Mouse (Mus musculus) CD4-positive naive resting alpha-beta T cell, adult 57 days (primary cell): ENCODE data around the gene Amotl1. TPM values are rescaled to one million over a fixed set of nuclear protein-coding genes. Genes with fewer than 3 reads are reported as not detected.

ENCODE experiments used
- total RNA-seq: library from RNA; stranded (reverse); gene quantifications from one replicate; pipeline ENCODE4 v1.2.4, GENCODE M21; 2023

Gene Amotl1
- total RNA-seq = 0.44 TPM

DNA sequence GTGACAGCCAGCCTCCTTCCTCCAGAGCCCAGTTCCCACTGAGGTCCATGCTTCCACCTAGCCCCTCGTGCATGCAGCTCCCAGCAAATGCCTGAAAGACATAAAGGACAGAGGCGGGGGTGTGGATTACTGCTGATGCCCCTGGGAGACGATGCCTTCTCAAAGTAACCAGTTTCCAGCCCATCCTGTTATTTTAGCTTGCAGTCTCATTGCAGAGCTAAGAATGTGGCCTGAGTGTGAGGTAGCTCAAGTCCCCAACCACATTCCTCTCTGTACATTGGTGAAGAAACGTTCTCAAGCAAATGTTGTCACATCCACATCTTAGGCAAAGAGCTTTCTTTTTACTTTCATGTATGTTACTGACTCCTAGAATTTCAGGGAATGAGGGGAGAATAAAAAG, at the start of gene Amotl1:
Gene Amotl1, minus strand, starts transcription at position 101 of the 400 bp plus-strand sequence.

DNA sequence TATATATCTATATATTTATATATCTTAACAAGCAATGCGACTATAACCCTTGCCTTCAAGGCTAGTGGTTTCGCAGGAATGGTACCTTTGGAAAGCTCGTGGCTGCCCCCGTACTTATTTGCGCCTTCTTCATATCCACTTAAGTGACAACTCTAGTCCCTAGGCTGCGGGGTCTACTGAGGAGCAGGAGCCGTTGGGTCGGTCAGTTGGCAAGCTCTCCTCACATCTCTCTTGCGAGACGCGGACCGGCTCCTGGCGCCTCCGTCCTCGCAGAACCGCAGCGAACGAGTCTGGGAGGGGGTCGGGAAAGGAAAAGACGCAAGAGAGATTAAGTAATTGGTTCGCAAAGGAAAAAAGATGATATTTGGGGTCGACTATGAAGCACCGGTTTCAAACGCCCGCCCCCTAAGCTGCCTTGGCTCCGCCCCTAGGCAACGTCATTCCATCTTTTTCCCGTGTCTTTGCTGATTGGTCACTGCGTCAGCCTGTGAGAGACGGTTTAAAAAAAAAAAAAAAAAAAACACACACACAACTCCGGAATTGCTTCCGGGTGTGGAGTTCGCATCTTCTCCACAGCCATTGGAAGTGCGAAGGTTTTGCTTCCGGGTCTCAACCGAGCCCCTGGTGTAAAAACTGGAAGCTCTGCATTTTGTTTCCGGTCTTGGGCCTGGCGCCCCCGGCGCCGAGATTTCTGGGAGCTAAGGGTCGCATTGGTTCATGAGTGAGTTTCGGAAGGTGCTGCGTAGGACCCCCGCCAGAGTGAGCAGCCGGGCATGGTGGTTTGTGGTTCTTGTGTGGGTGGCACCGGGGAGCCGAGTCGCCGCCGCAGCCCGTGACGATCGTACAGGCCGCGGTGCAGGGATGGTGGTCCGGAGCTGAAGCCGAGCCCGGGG, 144.6 kb downstream of the Amotl1 start, which contains the start of the genes Kdm4d and Cwc15:
Gene Kdm4d, minus strand, starts transcription at position 460 of the 893 bp plus-strand sequence.
Gene Cwc15, plus strand, starts transcription at position 595 of the 893 bp plus-strand sequence.

Other genes starting within 250 kb of the Amotl1 start
- 0.89 TPM for gene Kdm4d, start 144.6 kb downstream of the Amotl1 start, total RNA-seq
- gene Cwc15, start 144.4 kb downstream of the Amotl1 start, total RNA-seq = 104 TPM
- gene Piwil4, start 95.7 kb upstream of the Amotl1 start, total RNA-seq = not detected
- gene Fut4, start 107.3 kb upstream of the Amotl1 start, total RNA-seq = 0.18 TPM
- gene 1700012B09Rik, start 126.0 kb upstream of the Amotl1 start, total RNA-seq = not detected
- 41.5 TPM for gene Mre11a, start 139.6 kb upstream of the Amotl1 start, total RNA-seq
- gene Ankrd49, start 139.8 kb upstream of the Amotl1 start, total RNA-seq = 24.3 TPM
- 3.7 TPM for gene Gpr83, start 215.2 kb upstream of the Amotl1 start, total RNA-seq